Mouse (Mus musculus): ENCODE data around the gene Krt28. TPM values are rescaled to one million over a fixed set of nuclear protein-coding genes. Genes with fewer than 3 reads are reported as not detected.

The Krt28 gene
- under 1 TPM in 1 of 2 experiments, not detected in 1; 0.34 TPM for total RNA-seq (2021)

DNA sequence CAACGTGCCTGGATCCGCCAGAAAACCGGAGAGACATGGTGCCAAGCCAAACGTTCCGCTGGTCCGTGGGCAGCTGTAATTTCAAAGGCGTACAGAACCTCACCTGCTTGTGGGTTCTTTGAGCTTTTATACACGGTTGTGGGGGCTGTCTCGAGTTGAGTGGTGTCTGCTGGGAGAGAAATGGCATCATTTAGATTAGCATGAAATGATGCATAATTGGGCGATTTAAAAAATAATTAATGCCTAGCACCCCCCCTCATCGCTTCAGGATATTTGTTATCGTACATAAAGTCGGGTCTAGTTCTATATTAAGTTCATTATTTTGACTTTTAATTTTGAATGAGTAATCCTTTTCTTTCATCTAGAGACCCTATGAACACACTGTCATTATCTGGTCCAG, at the start of gene Krt28:
Gene Krt28 (minus strand): TSS at position 101 of the 400 bp plus-strand sequence.
- DNase-seq (ENCODE audit: low spot score in 2 of 2) = no peak
- intact Hi-C loops (cut with DNase I) = no loop called here

DNA sequence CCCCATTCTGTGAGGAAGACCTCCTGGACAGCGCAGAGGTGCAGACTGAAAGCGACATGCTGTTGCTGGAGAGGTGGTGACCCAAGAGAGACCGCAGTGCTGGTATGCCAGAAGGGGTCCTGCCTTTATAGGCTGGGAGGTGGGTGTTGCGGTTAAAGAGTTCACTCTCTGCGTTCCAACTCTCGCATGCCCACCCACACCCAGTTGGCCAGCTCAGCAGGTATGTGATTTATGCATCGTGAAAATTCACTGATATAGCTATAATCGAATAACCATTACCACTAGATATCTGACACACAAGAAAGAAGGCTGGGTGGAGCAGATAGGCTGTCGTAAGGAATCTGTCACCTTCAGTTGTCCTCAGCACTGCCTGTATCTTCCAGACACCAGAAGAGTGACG, 47.5 kb upstream of the Krt28 start, which contains the start of gene Krt12:
Gene Krt12 (minus strand): TSS at position 101 of the 400 bp plus-strand sequence.
- intact Hi-C loops (cut with DNase I) = no loop called here

DNA sequence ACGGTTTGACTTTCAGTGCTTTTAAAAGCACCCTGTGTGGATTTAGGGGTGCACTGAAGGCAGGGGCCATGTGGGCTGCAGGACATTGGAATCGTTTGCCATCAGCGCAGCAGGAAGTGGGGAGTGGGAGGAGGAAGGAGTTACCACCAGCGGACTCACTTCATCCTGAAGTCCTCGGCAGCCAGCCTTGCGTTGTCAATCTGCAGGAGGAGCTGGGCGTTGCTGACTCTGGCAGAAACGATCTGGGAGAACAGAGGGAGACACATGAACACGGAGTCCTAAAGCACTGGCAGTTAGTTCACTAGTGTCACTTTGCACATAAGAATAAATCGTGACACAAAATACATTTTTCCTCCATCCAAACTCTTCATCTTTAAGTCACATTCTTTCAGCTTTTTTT, 45.9 kb upstream of the Krt28 start:
- DNase-seq (ENCODE audit: low spot score in 2 of 2) = peak in 1 of 2 experiments; percentile 54
- intact Hi-C loops (cut with DNase I) = no loop called here

More for the DNA sequence above, 47.5 kb upstream of the Krt28 start, which contains the start of gene Krt12:
- no peak for DNase-seq (ENCODE audit: low spot score in 2 of 2)

DNA sequence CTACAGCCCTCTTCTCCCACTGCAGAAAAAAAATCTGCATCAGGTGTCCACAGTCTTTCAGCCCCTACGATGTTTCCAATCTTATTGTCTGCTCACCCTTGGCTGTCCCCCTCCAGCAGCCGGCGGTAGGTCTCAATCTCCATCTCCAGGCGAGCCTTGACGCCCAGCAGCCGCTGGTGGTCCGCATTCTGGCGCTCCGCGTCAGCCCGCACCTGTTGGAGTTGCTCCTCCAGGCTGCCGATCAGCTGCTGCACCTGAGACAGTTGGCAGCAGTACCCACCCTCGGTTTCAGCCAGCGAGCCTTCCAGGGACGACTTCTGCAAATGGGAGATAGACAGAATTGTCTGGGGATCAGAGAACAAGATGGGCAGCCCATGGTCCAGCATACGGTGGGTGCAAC, 43.1 kb upstream of the Krt28 start:
- intact Hi-C loops (cut with DNase I) = loop anchor here (1.0 to 2.0 kb wide), 2 partner anchors 26 to 155 kb away; no protein-coding TSS in a partner anchor
- peak in 1 of 2 experiments; percentile 22 for DNase-seq (ENCODE audit: low spot score in 2 of 2)

DNA sequence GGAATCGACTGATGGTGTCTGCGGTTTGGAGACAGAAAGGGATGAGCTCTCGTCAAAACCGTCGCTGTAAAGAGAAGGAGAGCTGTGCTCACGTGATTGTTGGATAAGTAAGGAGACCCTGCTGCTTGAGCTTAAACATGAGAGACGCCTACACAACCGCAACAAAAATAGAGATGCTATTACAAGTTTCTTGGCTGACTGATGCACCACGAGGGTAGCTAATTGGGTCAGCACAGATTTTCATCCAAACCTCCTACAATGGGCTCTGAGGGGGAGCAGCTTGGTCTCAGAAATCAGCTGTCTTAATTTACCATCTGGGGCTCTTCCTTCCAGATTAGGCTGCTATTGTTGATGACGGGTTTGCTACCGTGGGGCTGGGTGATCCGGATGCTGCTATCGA, 42.2 kb upstream of the Krt28 start:
- intact Hi-C loops (cut with DNase I) = loop anchor here (1.0 to 2.0 kb wide), 2 partner anchors 25 to 156 kb away; no protein-coding TSS in a partner anchor
- peak; percentile 59 to 97 for DNase-seq (ENCODE audit: low spot score in 2 of 2)

DNA sequence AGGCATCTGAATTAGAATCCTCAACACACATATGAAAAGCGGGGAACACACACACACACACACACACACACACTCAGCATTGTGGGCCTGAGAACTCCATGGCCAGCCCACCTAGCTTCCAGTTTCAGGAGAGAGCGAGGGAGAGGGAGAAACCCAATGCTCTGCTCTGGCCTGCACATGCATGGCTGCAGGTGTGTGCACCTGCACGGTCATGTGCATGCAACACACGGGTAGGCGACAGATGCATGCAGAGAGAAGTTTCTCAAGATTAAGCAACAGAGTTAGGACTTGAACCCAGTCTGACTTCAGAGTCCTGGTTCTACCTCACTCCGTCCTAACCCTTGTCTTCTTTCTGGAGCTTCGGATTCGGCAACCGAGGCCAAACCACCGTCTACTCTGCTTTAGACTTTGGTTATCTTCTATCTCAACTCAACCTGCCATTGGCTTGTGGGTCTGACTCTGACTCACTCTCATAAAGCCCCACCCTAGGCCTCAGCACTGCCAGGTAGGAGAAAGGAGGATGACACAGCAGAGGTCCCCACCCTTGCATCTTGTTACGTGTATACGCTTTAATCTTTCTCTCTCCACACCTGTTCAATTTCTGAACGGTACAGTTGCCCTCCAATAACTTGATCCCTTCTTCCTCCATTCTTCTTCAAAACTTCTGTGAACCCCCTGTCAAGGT, 39.9 kb upstream of the Krt28 start:
- intact Hi-C loops (cut with DNase I) = loop anchor here (5.0 kb wide), 1 partner anchor 883 kb away; no protein-coding TSS in a partner anchor
- DNase-seq (ENCODE audit: low spot score in 2 of 2) = no peak

DNA sequence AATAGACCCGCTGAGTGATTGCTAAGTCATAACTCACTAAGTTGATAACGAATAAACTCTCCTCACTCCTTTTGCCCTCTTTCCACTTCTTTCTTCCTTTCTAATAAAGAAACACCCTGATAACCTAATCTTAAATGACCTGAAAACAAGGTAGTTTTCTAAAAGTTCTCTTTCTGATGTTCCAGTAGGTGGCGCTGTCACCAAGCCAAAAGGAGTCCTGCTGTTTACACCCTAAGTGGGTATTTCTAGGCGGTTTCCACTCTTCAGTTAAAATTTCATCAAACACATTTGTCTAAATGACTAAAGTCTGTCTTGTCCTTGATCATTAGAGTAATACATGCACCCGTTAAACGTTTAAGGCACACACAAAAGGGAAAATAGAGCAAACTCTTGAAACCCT, 38.5 kb upstream of the Krt28 start:
- intact Hi-C loops (cut with DNase I) = loop anchor here (1.0 to 5.0 kb wide), 2 partner anchors 50 to 884 kb away; no protein-coding TSS in a partner anchor

DNA sequence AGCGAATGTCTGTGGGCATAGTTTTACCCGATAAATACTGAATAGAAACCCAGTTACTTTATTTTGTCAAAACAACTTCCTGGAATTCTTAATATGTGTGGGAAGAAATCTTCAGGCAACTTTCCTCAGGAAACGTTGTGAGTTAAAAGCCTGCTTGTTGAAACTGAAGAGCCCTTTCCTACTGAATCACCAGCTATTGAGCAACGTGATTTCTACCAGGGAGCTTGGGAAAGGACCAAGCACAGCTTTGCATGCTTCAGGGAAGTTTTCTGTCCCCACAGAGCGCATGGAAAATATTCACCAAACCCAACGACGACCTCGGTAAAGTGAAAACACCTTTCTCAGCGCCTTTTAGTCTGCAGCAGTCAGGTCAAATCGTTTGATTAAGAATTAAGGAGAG, 31.5 kb upstream of the Krt28 start:
- no peak for DNase-seq (ENCODE audit: low spot score in 2 of 2)
- intact Hi-C loops (cut with DNase I) = no loop called here

More for the DNA sequence above, 38.5 kb upstream of the Krt28 start:
- peak; percentile 54 to 61 for DNase-seq (ENCODE audit: low spot score in 2 of 2)

DNA sequence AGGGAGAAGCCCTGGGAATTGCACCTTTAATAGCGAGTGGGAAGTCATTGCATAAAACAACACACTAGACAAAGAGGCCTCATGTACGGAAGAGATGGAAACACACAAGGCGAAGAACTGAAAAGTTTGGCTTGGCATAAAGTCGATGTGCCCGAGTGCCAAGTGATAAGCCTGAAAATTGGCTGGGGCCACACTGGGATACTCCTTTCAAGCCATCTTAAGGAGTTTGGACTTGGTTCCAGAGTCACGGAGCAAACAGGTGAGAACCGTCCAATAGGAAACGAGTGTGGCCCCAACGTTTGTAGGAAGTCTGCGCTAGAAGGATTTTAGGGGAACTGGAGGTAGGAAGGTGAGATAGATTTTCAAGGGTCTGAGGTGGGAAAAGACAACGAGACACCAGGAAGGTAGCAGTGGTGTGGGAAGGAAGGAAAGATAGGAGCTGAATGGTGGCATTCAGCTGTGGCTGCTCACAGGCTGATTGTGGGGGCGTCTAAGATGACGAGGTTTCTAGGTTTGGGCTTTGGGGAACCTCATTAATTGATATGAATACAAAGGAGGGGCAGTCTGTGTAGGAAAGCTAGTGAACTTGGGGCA, 25.4 kb upstream of the Krt28 start:
- no peak for DNase-seq (ENCODE audit: low spot score in 2 of 2)
- intact Hi-C loops (cut with DNase I) = no loop called here

DNA sequence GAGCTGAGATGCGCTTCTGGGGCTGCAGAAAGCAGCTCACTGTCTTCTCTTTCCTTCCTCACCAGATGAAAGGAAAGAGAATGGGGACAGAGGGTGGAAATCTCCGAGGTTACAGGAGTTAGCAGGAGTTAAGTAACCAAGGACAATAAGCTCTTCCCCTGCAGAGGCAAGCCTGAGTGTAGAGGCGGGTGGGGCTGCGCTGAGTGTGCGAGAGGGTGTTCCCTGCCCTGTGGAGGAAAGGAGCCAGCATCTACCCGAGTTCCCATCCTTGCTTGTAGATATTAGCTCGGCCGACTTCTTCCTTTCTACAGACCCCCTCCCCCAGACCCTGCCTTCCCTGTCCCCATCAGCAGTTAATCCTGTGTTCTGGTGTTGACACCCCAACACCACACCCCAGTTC, 24.1 kb upstream of the Krt28 start:
- intact Hi-C loops (cut with DNase I) = no loop called here
- DNase-seq (ENCODE audit: low spot score in 2 of 2) = no peak

DNA sequence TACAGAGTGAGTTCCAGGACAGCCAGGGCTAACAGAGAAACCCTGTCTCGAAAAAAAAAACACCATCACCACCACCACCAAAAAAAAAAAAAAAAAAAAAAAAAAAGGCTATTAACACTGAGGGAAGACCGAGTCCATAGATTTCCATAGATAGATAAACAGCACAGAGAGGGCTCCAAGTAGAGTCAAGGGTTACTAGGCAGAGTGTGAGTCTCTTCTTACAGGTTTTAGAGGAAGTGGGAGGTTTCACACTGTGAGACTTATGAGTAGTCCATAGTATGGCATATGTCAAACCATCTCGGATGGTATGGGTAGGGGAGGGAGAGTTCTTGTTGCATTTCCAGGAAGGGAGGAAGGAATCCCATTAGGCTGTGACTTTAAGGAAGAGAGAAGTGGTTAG, 23.4 kb upstream of the Krt28 start:
- no peak for DNase-seq (ENCODE audit: low spot score in 2 of 2)
- intact Hi-C loops (cut with DNase I) = no loop called here

DNA sequence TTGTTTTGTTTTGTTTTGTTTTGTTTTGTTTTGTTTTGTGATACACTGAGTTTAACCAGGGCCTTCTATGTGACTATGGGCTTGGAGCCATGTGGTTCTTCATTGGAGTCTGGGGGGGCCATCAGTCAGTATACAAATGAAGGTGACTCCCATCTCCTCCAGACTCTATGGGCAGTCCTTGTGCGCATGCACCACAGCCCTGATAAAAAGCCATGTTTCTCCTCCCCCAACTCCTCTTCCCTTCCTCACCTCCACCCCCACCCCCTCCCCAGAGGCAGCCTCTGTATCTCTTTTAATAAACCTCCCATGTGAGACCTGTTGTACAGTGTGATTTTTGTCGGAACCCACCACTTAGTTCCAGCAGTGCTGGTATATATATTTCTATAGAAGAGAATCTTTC, 22.0 kb upstream of the Krt28 start:
- intact Hi-C loops (cut with DNase I) = no loop called here
- no peak for DNase-seq (ENCODE audit: low spot score in 2 of 2)

DNA sequence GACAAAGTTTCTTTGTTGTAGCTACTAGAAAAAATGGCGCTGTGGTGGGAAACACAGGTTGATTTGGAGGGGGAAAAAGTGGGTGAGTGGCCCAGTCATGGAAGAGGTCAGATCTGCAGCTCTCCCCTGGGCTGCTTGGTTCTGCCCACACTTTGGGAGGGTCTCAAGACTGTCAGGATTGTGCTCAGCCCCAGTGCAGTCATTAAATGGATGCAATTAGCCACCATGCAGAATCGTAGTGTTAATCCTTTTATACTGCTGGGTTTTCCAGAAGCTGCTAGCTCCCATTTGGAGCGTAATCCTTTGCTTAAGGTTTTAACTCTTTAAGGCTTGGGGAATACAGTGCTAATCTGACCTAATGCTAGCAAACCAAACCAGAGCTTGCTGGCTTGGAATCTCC, 21.3 kb upstream of the Krt28 start:
- no peak for DNase-seq (ENCODE audit: low spot score in 2 of 2)
- intact Hi-C loops (cut with DNase I) = no loop called here

DNA sequence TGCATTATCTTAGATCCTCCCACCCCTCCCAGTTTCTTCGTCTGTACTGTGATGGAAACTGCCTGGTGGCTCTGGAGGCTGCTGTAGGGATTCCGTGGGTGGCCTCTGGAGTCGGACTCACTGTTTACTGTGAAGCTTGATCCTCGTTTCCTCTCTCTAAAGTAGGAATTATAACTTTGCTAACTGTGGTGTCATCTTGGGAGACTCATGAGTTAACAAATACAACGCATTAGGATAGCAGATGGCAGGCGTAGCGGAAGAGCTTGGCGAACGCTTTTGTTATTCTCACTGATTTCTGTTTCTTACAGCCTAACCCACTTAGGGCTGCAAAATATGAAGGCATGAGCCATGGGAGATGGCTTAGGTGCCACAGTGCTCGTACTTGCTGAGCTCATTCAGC, 17.8 kb upstream of the Krt28 start:
- peak; percentile 28 to 70 for DNase-seq (ENCODE audit: low spot score in 2 of 2)
- intact Hi-C loops (cut with DNase I) = loop anchor here (1.0 kb wide), 1 partner anchor 25 kb away; no protein-coding TSS in a partner anchor

DNA sequence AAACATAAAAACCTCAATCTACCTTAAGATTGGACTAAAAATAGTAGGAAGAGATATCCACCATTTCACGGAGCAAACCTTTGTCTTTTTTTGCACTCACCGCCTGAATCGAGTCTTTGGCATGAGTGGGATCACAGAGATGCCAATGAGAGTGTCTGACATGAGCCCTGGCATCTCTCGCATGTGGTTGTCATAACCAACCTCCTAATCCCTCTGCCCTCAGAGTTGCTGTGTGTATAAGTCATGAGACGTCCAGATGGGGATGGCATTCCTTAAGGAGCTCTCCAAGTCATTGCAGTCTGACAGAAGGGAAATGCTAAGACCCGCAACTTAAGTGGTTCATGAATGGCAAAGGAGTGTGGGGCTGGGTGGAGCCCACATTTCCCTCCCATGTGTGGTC, 16.7 kb upstream of the Krt28 start:
- intact Hi-C loops (cut with DNase I) = no loop called here
- no peak for DNase-seq (ENCODE audit: low spot score in 2 of 2)

DNA sequence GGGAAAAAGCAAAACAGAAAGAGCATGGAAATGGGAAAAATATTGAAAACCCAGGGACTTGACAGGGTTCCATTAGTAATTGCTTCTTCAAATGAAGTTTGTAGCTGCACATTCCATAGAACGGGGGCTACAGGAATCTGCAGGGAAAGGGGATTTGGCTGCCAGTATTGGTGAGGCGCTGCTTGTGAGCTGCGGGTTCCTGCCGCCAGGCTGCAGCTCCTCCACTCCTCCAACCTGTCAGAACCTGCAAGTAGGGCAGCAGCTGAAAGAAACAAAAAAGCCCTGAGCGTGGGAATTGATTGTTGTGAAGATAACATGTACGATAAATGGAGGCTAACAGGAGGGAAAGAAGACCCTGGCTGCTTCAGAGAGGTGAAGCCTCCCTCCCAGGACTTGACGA, 16.2 kb upstream of the Krt28 start:
- no peak for DNase-seq (ENCODE audit: low spot score in 2 of 2)
- intact Hi-C loops (cut with DNase I) = no loop called here

DNA sequence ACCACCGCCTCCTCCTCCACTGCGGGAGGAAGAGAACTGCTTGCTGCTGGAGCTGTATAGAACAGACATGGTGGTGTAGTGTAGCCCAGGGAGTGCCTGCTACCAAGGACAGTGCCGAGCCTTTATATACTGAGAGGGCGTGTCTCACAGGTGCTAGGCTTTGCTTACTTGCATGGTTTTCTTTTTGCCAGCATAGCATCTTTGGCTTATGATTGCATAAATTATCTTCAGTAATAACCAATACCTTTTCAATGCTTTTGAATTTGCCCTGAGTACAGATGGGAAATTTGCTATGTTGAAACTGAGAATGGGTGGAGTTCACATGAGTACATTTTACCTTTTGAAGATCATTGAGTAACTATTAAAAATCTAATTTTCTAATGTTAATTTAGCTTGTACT, 14.6 kb upstream of the Krt28 start, which contains the start of gene Krt10:
Gene Krt10 (minus strand): TSS at position 101 of the 400 bp plus-strand sequence.
- intact Hi-C loops (cut with DNase I) = loop anchor here (10.0 kb wide), 2 partner anchors 186 to 616 kb away; no protein-coding TSS in a partner anchor
- DNase-seq (ENCODE audit: low spot score in 2 of 2) = no peak

DNA sequence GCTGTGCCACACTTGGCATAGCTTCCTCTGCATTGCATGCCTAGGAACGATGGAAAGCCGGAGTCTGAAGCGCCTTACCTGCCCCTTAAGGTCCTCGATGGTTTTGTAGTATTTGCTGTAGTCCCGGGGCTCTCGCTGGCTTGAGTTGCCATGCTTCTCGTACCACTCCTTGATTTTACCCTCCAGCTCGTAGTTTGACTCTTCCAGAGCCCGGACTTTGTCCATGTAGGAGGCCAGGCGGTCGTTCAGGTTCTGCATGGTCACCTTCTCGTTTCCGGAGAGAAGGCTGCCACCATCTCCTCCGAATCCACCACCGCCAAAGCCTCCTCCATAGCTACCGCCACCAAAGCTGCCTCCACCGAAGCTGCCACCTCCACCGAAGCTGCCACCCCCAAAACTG, 14.0 kb upstream of the Krt28 start:
- DNase-seq (ENCODE audit: low spot score in 2 of 2) = no peak
- intact Hi-C loops (cut with DNase I) = loop anchor here (10.0 kb wide), 2 partner anchors 186 to 616 kb away; no protein-coding TSS in a partner anchor

DNA sequence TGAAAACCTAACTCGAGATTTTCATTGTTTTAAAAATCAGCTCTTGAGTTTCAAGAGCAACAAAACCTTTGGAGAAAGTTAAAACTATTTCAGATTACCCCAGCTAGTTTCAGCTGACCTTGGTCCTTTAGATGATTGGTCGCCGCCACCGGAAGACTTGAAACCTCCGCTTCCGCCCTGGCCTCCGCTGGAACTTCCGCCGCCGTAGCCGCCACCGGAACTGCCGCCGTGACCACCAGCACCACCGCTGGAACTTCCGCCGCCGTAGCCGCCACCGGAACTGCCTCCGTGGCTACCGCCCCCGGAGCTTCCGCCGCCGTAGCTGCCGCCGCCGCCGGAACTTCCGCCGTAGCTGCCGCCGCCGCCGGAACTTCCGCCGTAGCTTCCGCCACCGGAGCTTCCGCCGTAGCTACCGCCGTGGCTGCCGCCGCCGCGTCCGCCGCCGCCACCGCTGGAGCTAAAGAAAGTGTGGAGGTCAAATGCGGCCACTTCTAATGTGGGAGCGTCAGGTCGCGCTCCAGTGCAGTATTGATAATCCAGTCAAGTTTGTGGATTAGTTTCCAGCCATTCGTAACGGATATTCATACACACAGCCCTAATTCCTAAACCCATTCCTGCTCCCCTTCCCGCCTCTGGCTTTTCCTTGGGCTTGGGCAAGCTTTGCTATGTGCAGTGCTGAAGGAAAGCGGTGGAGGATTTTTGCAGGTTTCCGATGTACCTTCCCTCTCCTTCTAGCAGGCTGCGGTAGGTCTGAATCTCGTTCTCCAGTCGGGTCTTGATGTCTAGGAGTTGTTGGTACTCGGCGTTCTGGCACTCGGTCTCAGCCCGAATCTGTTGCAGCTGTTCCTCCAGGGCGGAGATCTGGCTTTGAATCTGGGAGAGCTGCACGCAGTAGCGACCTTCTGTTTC, 11.4 kb upstream of the Krt28 start:
- intact Hi-C loops (cut with DNase I) = loop anchor here (10.0 kb wide), 2 partner anchors 189 to 619 kb away; no protein-coding TSS in a partner anchor
- DNase-seq (ENCODE audit: low spot score in 2 of 2) = peak; percentile 88 to 93

DNA sequence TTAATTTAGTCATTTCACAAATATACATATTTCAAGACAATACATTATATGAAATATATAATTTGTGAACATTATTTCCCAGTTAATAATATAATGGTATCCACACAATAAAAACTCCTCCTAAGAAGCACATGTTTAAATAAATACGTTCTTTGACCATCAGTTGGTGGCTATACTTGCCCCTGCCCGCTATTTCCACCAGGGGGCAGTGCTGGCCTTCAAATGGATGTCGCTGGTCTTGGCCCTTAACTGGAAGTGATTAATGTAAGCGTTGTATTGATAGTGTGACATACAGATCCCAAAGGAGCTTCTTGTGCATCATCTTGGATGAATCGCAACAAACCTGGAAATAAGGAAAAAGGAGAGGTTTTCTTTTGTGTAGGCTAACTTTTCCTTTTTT, 4.9 kb upstream of the Krt28 start:
- intact Hi-C loops (cut with DNase I) = loop anchor here (1.0 to 2.0 kb wide), 3 partner anchors 84 to 917 kb away; no protein-coding TSS in a partner anchor
- peak; percentile 73 to 83 for DNase-seq (ENCODE audit: low spot score in 2 of 2)

Data from left cerebral cortex, postnatal 25 days (tissue).